Mouse (Mus musculus): ENCODE results near the gene Etfa.

Etfa gene

GRCm38 (mm10) chr9:55510651-55511235 lies 1.3 kb downstream of the Etfa start:
- no peak for DNase-seq

GRCm38 (mm10) chr9:55509731-55510130 lies 2.3 kb downstream of the Etfa start:
- DNase-seq, result no peak

GRCm38 (mm10) chr9:55508701-55509100 lies 3.3 kb downstream of the Etfa start:
- no peak for DNase-seq

- no peak for DNase-seq
Observed at GRCm38 (mm10) chr9:55507922-55508321, 4.1 kb downstream of the Etfa start.

- DNase-seq, result no peak
Observed at GRCm38 (mm10) chr9:55482116-55482515, 29.9 kb downstream of the Etfa start.

GRCm38 (mm10) chr9:55478699-55479098 lies 33.3 kb downstream of the Etfa start:
- DNase-seq, result no peak

GRCm38 (mm10) chr9:55476084-55476483 lies 36.0 kb downstream of the Etfa start:
- no peak for DNase-seq

- no peak for DNase-seq
Observed at GRCm38 (mm10) chr9:55468397-55468796, 43.6 kb downstream of the Etfa start.

GRCm38 (mm10) chr9:55453366-55453765 lies 58.7 kb downstream of the Etfa start:
- no peak for DNase-seq

- DNase-seq, result no peak
Observed at GRCm38 (mm10) chr9:55452906-55453305, 59.1 kb downstream of the Etfa start.

- DNase-seq, result no peak
Observed at GRCm38 (mm10) chr9:55451426-55451825, 60.6 kb downstream of the Etfa start.

GRCm38 (mm10) chr9:55450035-55450434 lies 62.0 kb downstream of the Etfa start:
- no peak for DNase-seq

- DNase-seq, result no peak
Observed at GRCm38 (mm10) chr9:55449108-55449507, 62.9 kb downstream of the Etfa start.

- DNase-seq, result no peak
Observed at GRCm38 (mm10) chr9:55447509-55447908, 64.5 kb downstream of the Etfa start.

GRCm38 (mm10) chr9:55439206-55439780 lies 72.8 kb downstream of the Etfa start:
- DNase-seq, result no peak

- no peak for DNase-seq
Observed at GRCm38 (mm10) chr9:55438433-55438832, 73.6 kb downstream of the Etfa start.

- no peak for DNase-seq
Observed at GRCm38 (mm10) chr9:55433875-55434274, 78.2 kb downstream of the Etfa start.

- peak in 1 of 2 experiments; percentile 40 for DNase-seq
Observed at GRCm38 (mm10) chr9:55432306-55433289, 79.4 kb downstream of the Etfa start.

- DNase-seq, result no peak
Observed at GRCm38 (mm10) chr9:55430133-55430532, 81.9 kb downstream of the Etfa start.

GRCm38 (mm10) chr9:55429242-55429975 lies 82.6 kb downstream of the Etfa start:
- peak; percentile 64 to 82 for DNase-seq

- DNase-seq, result no peak
Observed at GRCm38 (mm10) chr9:55425271-55425810, 86.7 kb downstream of the Etfa start.

Data from cerebellum, postnatal 36 days (tissue).